Mouse (Mus musculus): ENCODE data around the gene Lgi1.

Lgi1 gene

DNA sequence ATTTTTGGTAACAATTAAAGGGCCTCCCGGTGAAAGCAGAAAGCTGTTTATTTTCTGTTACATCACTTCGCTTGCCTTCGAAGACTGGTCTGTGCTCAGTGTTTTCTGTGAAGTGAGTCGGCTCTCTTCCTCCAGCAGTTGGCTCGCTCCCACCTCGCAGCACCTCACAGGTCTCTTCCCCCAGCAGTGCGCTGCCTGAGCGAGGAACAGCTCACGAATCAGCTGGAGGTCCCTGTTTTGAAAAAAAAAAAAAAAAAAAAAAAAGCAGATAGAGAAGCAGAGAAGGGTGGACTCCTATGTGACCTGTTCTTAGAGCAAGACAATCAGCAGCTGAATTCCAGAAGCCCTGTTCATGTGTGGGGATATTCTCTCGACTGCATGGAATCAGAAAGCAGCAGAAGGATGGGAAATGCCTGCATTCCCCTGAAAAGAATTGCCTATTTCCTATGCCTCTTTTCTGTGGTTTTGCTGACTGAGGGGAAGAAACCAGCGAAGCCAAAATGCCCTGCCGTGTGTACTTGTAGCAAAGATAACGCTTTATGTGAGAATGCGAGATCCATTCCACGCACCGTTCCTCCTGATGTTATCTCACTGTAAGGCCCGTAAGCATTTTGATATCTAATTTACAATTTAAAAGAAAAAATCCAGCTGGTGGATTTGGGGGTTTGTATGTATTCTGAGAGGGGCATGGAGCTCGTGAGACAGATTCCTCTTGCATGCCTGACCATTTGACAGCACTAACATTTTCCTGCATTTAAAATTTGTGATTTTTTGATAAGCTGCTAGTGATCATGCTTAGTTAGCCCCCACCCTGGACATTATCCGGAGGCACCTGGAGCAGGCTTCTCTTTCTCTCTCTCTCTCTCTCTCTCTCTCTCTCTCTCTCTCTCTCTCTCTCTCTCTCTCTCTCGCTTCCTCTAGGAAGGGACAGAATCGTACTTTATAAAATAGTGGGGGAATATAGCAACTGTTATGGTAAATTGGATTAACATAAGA lies at the start of gene Lgi1:
Lgi1 (plus strand) TSS at position 32 of the 996 bp plus-strand sequence.
- peak; percentile 79 to 85 for DNase-seq

DNA sequence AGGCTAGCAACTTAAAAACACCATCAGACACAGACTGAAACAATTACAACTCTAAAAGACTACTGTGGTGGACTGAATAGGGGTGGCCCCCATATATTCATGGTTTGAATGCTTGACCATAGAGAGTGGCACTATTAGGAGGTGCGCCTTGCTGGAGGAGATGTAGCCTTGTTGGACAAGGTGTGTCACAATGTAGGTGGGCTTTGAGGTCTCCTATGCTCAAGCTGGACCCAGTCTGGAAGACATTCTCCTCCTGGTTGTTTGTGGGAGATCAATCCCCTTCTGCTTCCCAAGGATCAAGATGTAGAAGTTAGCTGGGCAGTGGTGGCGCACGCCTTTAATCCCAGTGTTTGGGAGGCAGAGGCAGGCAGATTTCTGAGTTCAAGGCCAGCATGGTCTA lies 46.6 kb upstream of the Lgi1 start:
- DNase-seq: no peak

DNA sequence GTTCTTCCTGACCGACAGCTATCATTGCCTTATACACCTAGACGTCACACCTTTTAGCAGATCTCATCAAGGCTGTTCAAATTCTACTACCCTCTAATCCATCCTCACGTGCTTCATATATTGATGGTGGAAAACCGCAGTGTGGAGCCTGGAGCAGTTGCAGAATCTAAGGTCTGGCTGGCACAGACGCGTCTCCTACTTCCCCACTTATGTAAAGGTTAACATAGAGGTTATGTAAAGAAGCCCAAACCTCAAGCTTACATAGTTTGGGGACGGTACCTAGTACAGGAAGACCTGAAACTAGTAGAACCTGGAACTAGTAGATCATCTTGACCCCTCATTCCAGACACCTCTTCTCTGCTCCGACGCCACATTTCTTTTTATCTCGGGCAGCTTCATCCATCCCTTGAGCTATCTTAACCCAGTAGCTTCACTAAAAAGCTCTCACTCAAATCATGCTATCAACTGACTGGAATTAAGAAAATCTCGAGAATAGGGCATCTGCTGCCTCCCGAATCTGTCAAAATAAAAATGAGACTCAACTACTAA lies 40.9 kb upstream of the Lgi1 start:
- peak; percentile 13 to 23 for DNase-seq

DNA sequence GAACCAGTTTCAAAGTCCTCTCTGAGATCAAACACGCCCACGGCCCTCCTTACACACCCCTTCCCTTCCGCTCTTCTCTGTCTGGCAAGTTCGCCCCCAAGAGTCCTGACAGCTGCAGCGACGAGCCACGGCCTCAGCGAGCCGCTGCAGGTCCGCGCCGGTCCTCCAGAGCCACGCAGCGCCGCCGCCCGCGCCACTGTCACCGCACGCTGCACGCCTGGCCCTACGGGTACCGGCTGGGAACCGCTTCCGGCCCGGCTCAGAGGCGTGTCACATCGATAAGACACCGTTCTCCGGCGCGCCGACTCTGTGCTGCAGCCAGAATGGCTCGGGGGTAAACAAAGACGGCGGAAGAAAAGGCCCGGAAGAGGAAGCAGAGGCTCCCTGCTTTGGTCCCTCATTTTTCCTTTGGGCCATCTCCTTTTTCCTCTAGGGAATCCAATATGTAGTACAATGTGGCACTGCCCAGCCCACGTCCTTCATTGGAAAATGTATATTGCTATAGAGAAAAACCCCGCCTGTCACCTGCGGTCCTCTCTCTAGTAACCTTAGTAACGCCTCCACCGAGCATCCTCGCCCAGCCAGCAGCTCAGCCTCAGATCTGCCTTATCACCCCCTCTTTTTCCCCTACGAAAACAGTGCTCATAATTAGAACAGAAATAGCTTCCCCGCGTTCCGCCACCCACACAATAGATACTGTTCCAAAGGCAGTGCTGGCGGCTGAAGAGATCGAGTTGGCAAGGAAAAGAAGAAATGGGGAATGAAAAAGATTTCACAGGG lies 40.2 kb upstream of the Lgi1 start, which contains the start of gene Fra10ac1:
Fra10ac1 (minus strand) TSS at position 252 of the 780 bp plus-strand sequence.
- peak; percentile 96 to 98 for DNase-seq

DNA sequence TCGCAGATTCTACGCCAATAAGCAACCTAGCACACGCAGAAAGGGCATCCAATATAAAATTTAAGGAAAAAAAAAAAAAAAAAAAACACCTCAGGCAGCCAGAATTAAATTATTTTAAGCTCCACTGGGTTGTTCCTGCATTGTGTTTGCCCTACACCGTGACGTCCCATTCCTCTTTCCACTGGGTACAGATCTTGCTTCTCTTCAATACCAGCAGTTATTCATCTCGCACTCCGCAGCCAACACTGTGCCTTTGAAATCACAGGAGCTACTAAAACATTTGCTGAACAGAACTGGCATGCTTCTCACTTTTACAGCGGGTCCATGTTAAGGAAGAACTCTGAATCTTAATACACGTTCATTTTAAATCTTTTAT lies 39.7 kb upstream of the Lgi1 start:
- DNase-seq: peak; percentile 62 to 65

DNA sequence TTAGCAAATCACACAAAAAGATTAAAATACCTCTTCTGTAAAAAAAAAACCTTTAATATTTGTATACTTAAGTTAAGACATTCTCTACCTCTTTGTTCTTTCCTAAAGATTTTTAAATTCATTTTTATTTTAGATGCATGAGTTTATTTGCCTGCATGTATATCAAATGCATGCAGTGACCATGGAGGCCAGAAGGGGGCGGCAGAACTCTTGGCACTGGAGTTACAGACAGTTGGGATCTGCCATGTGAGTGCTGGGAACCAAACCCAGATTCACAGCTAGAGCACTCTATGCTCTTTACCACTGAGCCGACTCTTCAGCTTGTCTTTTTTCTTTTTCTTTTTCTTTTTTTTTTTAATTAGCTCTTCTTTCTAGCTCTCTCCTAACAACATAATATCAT lies 35.6 kb upstream of the Lgi1 start:
- peak; percentile 36 to 60 for DNase-seq

DNA sequence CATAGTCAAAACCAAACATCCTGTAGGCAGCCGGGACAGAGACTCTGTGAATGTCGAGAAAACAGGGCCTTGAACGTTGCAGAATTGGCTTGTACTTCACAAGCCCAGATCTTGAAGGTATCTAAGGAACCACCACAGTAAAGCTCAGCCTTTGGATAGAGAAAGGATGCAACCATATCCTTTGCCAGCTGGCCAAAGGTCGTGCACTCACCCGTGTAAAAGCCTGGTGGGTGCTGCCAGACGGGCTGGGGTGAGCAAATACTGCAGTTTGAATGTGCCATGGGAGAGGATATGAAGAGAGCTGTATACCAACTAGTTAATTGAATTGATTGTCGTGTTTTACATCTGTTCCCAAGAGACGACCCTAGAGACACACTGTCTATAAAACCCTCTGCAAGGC lies 32.2 kb upstream of the Lgi1 start:
- DNase-seq: no peak

DNA sequence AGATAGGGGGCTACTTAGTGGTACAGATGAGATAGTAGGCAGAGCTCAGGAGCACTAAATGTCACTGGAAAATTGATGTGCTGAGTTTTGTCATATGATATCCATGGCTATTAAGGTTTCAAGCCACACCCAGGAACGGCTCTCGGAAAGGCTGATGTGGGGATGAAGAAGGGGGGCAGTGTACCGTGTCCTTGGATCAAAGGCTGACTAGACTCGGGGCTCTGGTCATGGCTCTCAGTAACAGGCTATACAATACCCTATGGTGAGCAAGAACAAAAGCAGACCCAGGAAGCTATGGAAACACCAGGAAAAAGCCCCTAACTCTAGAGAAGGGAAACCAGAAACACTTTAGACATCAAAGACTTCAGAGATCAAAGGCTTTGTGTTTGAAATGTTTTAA lies 31.8 kb upstream of the Lgi1 start:
- DNase-seq: no peak

DNA sequence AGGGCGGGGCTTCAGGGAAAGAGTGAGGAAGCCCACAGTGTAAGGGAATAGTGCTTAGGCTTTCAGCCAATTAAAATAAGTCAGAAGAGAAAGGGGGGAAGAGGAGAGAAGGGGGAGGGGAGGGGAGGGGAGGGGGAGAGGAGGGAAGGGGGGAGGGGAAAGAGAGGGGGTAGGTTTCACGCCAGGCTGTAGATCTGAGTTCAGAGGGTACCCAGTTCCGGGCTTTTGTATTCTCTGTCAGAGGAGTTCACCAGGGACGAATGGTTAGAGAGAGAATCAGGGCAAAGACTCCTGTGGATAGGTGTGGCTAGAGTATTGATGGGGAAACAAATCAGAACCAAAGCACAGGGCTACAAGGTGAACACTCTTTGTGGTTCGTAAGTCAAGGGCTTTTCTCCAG lies 27.8 kb upstream of the Lgi1 start:
- DNase-seq: peak in 1 of 2 experiments; percentile 20

DNA sequence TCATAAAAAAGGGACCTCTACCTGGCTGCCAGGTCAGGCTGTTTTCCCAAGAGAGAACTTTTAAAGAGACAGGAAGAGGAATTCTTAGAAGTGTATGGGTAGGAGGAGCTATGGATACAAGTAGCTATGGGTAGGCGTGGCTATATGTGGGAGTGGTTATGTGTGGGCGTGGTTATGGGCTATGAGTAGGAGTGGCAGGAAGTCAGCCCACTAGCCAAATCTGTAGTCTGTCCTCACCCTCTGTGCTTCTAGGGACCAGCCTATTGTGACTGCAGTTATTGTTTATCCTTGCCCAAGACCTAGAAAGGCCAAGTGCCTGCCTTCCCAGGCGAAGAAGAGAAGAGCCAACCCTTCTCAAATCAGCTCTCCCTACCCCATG lies 26.5 kb upstream of the Lgi1 start:
- DNase-seq: peak in 1 of 2 experiments; percentile 50

DNA sequence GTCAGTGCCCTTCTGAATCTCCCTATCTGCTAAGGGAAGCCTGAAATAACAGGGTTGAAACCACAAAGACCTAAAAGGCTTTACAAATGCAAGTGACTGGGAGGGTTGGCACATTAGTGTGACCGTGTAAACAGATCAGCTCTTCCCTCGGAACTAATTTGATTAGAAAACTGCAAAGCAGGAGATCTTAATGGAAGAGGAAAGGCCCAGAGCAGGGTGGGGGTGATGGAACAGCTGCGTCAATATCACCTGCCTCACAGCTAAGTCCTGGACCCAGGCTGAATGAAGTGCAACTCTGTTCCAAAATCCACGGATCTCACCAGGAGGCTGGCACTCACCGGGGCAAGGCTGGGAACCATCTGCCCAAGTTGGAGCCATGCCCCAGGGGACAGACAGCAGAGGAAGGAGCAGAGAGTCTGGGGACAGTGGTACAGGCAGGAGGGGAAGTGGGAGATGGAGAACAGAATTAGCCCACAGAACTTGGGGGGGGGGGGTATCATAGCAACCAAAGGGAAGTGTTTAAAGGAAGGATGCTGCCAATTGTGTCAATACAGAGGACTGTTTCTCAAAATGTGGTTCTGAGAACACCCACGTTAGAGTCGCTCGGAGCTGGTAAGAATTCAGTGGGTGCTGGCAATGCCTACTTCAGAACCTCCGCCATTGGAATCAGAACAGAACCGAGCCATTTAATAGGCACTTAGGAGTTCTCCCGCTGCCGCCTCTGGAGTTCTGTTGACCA lies 26.0 kb upstream of the Lgi1 start:
- peak; percentile 95 to 97 for DNase-seq

DNA sequence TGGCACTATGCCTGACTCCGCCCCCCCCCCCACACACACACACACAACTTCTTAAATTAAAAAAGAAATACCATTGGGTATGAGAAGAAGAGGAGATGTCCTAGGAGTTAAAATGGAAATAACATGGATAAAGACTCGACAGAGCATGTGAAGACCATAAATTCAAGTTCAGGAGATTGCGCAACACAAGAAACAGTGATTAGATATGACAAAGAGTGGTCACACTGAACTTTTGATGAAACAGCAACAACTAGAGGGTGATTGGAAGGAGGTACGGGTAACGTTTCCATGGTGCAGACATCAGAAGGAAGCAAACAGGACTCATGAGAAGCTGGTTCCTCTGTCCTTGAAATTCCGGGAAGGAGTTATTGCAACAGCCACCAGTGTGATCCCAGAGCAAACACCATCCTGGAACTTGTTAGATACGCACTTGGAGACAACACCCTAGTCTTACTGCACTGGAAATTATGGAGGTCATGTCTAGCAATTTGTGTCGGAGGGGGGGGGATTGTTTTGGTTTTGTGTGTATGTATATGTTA lies 22.0 kb upstream of the Lgi1 start:
- no peak for DNase-seq

DNA sequence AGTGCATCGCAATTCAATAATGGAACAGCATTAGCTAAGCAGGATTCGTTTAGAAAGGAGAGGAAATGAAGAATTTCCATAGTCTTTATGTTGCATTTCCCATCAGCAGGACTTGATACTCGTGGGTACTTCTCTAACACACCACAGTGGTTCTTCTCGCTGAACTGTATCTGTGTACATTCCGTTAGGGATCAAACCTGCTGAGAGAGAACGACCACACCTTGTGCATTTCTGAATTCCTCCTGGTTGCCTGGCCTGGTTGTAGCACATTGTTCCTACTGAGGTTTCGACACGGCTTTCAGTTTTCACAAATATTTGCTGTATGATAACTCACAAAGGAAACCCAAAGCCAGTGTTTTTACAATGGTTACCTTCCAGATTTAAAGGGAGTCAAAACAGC lies 19.6 kb upstream of the Lgi1 start:
- no peak for DNase-seq

DNA sequence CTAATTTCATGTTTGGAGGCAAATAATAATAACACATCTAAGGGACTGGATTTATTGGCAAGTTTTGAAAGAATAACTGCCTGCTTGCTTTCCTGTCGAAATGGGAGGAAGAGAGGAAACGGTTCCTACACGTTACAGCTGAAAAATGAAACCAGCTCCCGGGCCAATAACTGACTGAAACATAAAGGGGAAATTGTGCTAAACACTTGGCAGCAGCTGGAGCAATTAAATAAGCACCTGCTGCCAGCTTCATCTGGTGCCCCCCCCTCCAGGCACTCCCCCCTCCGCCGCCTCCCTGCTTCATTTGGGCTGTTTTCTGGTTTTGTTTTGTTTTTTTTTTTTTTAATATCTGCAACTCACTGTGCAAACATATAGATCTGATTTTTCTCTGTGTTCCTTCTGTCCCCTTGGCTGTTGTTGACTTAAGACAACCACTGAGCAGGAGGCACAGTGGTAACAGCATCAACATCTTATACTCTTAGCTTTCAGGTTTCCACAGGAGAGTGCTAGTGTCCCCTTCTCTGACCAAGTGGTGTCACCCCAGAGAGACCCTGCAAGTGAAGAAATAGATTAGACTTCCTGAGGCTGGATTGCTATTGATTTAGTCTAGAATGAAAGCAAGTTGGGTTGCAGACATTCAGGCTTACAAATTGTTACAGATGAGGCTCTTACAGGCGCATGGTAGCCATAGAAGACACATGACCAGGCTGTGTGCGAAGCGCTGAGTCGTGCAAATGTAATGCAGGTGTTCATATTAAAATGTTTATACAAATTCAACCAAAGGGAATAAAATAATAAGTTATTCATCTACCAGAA lies 18.8 kb upstream of the Lgi1 start:
- no peak for DNase-seq

DNA sequence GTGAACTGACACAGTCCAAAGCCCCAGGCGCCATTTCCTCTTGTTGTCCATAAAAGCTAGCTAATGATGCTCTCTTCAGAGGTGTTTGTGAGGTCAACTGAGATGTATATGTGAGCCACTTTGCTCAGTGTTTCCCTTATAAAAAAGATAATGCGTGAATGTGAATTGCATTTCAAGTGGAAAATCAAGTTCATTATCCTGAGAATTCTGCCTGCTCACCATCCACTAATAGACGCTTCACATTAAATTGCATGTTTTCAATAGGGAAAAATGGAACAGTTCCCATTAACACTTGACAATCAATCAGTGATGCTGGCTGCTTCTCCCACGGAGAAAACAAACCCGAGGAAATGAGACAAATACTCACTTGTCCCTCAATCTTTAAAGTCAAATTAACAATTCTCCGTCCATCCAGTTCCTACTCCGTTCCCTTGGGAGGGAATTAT lies 18.1 kb upstream of the Lgi1 start:
- DNase-seq: no peak

DNA sequence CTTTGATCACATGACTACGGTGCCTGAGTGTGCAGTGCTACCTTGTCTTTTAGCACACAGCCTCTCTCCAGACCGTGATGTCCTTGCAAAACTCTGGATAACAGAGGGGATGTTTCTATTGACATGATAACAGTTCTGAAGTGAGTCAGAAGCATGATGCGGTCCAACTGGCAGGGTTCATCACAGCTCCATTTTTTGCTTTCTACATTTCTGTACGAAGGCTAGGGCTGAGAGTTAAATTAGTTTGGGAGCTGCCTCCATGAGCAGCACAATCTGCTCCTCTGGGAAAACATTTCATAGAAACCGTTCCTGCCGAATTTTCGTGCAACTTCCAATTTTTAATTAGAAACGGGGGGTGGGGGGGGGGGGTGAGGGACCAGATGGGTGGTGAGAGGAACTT lies 14.7 kb upstream of the Lgi1 start:
- no peak for DNase-seq

DNA sequence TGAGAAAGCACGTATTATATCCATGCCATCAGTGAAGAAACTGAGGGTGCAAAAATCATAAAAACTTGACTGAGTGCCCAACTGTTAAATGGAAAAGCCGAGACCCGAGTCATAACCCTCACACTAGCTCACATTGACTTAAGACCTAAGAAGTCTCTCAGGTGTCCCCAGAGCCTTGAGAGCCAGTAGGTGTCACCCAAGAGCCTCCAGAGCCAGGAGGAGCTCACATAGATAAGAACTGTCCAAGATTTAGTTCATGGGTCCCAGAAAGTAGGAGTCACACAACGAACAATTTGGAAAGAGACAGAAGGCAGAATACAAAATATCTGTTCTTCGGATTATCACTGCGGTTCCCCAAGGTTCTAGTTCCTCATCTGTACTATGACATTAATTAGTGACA lies 10.5 kb upstream of the Lgi1 start:
- peak; percentile 76 to 85 for DNase-seq

DNA sequence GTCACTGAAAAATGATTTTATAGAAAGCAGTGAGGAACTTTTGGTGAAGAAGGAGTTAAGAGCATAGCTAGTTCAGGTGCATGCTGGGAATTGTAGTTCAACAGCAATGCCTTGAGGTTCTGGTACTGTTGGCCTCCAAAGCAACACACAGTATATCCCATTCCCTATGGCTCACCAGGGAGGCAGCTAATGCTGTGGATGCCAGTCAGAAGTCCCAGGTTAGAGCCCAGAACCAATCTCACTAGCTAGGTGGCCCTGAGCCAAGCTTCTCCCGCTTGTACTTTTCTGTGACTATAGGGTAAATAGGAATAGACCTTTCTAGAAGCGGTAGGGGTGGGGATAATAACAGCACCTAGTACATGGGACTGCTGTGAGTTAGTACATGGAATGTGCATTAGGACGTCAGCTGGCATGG lies 5.7 kb upstream of the Lgi1 start:
- DNase-seq: peak; percentile 65

DNA sequence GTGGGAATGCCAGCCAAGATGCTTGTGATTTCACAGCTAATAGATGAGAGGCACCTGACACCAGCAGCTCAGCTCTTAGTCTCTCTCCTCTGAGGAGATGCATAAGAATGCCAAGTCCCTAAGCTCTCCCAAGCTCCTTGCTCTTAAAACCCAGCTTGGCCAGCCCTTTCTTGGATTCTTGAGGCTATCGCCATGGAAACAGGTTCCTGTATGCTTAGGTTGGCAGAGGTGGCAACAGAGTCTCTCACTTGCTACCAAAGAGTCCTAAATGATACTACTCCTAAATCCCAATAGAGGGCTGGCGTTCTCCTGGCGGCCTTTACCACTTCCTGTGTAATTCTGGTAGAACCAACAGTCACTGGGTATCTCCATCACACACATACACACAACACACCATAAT lies 4.9 kb upstream of the Lgi1 start:
- DNase-seq: no peak

DNA sequence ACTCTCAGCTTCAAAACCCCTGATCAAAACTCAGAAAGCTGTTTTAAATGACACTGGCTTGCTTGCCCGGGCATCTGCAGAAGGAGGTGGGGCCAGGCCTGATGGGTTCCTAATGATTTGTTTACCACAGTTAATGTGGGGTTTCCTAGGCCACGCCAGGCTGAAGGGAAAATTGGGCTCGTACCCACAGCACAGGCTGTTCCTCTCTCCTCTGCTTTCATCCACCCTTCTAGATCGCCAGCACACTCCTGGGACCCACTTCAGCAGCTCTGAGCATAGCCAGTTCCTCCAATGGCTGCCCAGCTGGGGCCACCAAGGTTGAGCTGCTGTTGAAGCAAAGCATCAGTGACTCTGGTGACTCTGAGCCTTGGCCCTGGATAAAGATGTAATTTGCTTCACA lies 4.0 kb upstream of the Lgi1 start:
- no peak for DNase-seq

DNA sequence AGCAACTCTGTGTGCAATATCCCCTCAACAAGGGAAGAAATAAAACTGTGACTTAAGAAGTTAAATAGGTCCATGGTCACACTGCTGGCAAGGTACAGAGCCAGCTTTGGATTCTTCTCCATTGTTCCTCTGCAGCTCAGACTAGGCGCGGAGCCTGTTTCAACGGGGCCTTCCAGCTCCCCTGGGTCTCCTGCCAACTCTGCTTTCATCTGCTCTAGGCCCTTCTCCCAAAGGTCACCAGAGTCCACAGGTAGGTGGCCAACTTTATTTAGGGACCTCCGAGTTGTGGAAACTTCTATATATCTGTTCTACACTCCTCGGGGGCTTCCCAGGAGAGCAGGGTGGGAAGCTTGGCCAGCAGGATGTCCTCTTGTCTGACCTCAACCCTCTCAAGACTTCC lies 3.0 kb upstream of the Lgi1 start:
- no peak for DNase-seq
